Mouse (Mus musculus) megakaryocyte, embryonic 14.5 days (primary cell): Measurements from ENCODE around the gene Bcar3.

ENCODE experiments used
- FLI1 ChIP-seq: IDR thresholded peaks from 2 replicates; pipeline ENCODE4 v1.6.1; 2012; ENCODE audit warnings: low read length, inconsistent platforms, mixed read lengths
- GATA1 ChIP-seq: IDR thresholded peaks from 3 replicates; pipeline ENCODE4 v1.6.1; 2012; ENCODE audit warnings: mixed read lengths, low read length, inconsistent platforms, borderline replicate concordance

GRCm38 (mm10) chr3:122396957-122397356 lies 103.0 kb downstream of the Bcar3 start:
- no peak for TF ChIP-seq FLI1
- no peak for TF ChIP-seq GATA1
